Mouse (Mus musculus): ENCODE measurements around the gene Calb2. TPM values are rescaled to one million over a fixed set of nuclear protein-coding genes. Genes with fewer than 3 reads are reported as not detected.

The Calb2 gene
- polyA plus RNA-seq, 1 experiment from 2014 or later = 22.7 TPM

GRCm38 (mm10) chr8:110166270-110166669, 1.7 kb downstream of the Calb2 start:
- no peaks in the 10 kb centered on the region for H3K36me3 ChIP-seq (ENCODE audit: insufficient read depth)
- no peaks in the 10 kb centered on the region for H3K4me1 ChIP-seq (ENCODE audit: insufficient read depth)
- no peak overlapping the region for H3K27ac ChIP-seq (ENCODE audit: low read depth)
- no peak overlapping the region for H3K4me2 ChIP-seq
- H3K4me3 ChIP-seq (ENCODE audit: low read depth, low read length) = no peak overlapping the region
- 62% methylated on average over 8 of the region's 8 CpGs for WGBS
- no peak overlapping the region for H3K9ac ChIP-seq
- no peak for DNase-seq
- no peak for ATAC-seq (ENCODE audit: insufficient read depth)
- TF ChIP-seq CTCF (IDR thresholded peaks at IDR 0.05; ENCODE audit: low read depth) = no peak
- H3K9me3 ChIP-seq (ENCODE audit: low read depth, low read length) = no peaks in the 10 kb centered on the region
- H3K27me3 ChIP-seq (ENCODE audit: insufficient read depth, low read length) = peaks cover 22% of the 10 kb centered on the region

- WGBS = 67% methylated on average over 6 of the region's 6 CpGs
- no peaks in the 10 kb centered on the region for H3K27me3 ChIP-seq (ENCODE audit: insufficient read depth, low read length)
Measured at GRCm38 (mm10) chr8:110162007-110162406, 6.0 kb downstream of the Calb2 start.

GRCm38 (mm10) chr8:110152951-110153350, 15.1 kb downstream of the Calb2 start:
- no peak for DNase-seq
- Histone ChIP-seq H3K9ac (no peak overlapping the region), H3K27me3 (ENCODE audit: insufficient read depth, low read length) (no peaks in the 10 kb centered on the region), H3K27ac (ENCODE audit: low read depth) (no peak overlapping the region), H3K36me3 (ENCODE audit: insufficient read depth) (no peaks in the 10 kb centered on the region), H3K9me3 (ENCODE audit: low read depth, low read length) (no peaks in the 10 kb centered on the region), H3K4me3 (ENCODE audit: low read depth, low read length) (no peak overlapping the region), H3K4me2 (no peak overlapping the region), H3K4me1 (ENCODE audit: insufficient read depth) (no peaks in the 10 kb centered on the region)
- no peak for ATAC-seq (ENCODE audit: insufficient read depth)
- TF ChIP-seq CTCF (IDR thresholded peaks at IDR 0.05; ENCODE audit: low read depth) = no peak
- WGBS = 65% methylated on average over 6 of the region's 6 CpGs

More at GRCm38 (mm10) chr8:110162007-110162406, 6.0 kb downstream of the Calb2 start:
- no peaks in the 10 kb centered on the region for H3K4me1 ChIP-seq (ENCODE audit: insufficient read depth)
- no peak for ATAC-seq (ENCODE audit: insufficient read depth)
- no peak overlapping the region for H3K4me2 ChIP-seq
- DNase-seq = no peak
- H3K27ac ChIP-seq (ENCODE audit: low read depth) = no peak overlapping the region
- no peaks in the 10 kb centered on the region for H3K9me3 ChIP-seq (ENCODE audit: low read depth, low read length)
- H3K9ac ChIP-seq = no peak overlapping the region
- no peak for TF ChIP-seq CTCF (IDR thresholded peaks at IDR 0.05; ENCODE audit: low read depth)
- no peak overlapping the region for H3K4me3 ChIP-seq (ENCODE audit: low read depth, low read length)
- no peaks in the 10 kb centered on the region for H3K36me3 ChIP-seq (ENCODE audit: insufficient read depth)

- TF ChIP-seq CTCF (IDR thresholded peaks at IDR 0.05; ENCODE audit: low read depth) = peak; percentile 91
- no peaks in the 10 kb centered on the region for H3K27me3 ChIP-seq (ENCODE audit: insufficient read depth, low read length)
- H3K9me3 ChIP-seq (ENCODE audit: low read depth, low read length) = no peaks in the 10 kb centered on the region
- no peaks in the 10 kb centered on the region for H3K36me3 ChIP-seq (ENCODE audit: insufficient read depth)
- DNase-seq = peak; percentile 85
- H3K4me3 ChIP-seq (ENCODE audit: low read depth, low read length) = no peak overlapping the region
- no peak overlapping the region for H3K27ac ChIP-seq (ENCODE audit: low read depth)
- 0% methylated on average over 4 of the region's 4 CpGs for WGBS
- H3K9ac ChIP-seq = no peak overlapping the region
- 0 out of 2 replicates have a peak, but pooled peaks cover 3% of the 10 kb centered on the region for H3K4me1 ChIP-seq (ENCODE audit: insufficient read depth)
- H3K4me2 ChIP-seq = no peak overlapping the region
- ATAC-seq (ENCODE audit: insufficient read depth) = no peak; the same call in 1 of the 2 replicates
Measured at GRCm38 (mm10) chr8:110145538-110145937, 22.5 kb downstream of the Calb2 start.

- ATAC-seq (ENCODE audit: insufficient read depth) = no peak
- 65% methylated on average over 4 of the region's 4 CpGs for WGBS
Measured at GRCm38 (mm10) chr8:110140770-110141169, 27.2 kb downstream of the Calb2 start.

GRCm38 (mm10) chr8:110140156-110140555, 27.9 kb downstream of the Calb2 start:
- no peak for TF ChIP-seq CTCF (IDR thresholded peaks at IDR 0.05; ENCODE audit: low read depth)
- H3K36me3 ChIP-seq (ENCODE audit: insufficient read depth) = no peaks in the 10 kb centered on the region
- 69% methylated on average over 3 of the region's 3 CpGs for WGBS
- no peak overlapping the region for H3K4me2 ChIP-seq
- no peaks in the 10 kb centered on the region for H3K27me3 ChIP-seq (ENCODE audit: insufficient read depth, low read length)
- H3K4me1 ChIP-seq (ENCODE audit: insufficient read depth) = no peaks in the 10 kb centered on the region
- H3K9ac ChIP-seq = no peak overlapping the region
- H3K9me3 ChIP-seq (ENCODE audit: low read depth, low read length) = no peaks in the 10 kb centered on the region
- H3K27ac ChIP-seq (ENCODE audit: low read depth) = no peak overlapping the region
- no peak overlapping the region for H3K4me3 ChIP-seq (ENCODE audit: low read depth, low read length)
- no peak for ATAC-seq (ENCODE audit: insufficient read depth)
- DNase-seq = no peak

More at GRCm38 (mm10) chr8:110140770-110141169, 27.2 kb downstream of the Calb2 start:
- no peak for TF ChIP-seq CTCF (IDR thresholded peaks at IDR 0.05; ENCODE audit: low read depth)
- Histone ChIP-seq H3K27me3 (ENCODE audit: insufficient read depth, low read length) (no peaks in the 10 kb centered on the region), H3K4me1 (ENCODE audit: insufficient read depth) (no peaks in the 10 kb centered on the region), H3K9me3 (ENCODE audit: low read depth, low read length) (no peaks in the 10 kb centered on the region), H3K4me2 (no peak overlapping the region), H3K4me3 (ENCODE audit: low read depth, low read length) (no peak overlapping the region), H3K36me3 (ENCODE audit: insufficient read depth) (no peaks in the 10 kb centered on the region), H3K27ac (ENCODE audit: low read depth) (no peak overlapping the region), H3K9ac (no peak overlapping the region)
- no peak for DNase-seq

GRCm38 (mm10) chr8:110135515-110135914, 32.5 kb downstream of the Calb2 start:
- Histone ChIP-seq H3K4me2 (no peak overlapping the region), H3K4me1 (ENCODE audit: insufficient read depth) (no peaks in the 10 kb centered on the region), H3K9me3 (ENCODE audit: low read depth, low read length) (no peaks in the 10 kb centered on the region), H3K4me3 (ENCODE audit: low read depth, low read length) (no peak overlapping the region), H3K27ac (ENCODE audit: low read depth) (no peak overlapping the region), H3K9ac (no peak overlapping the region), H3K36me3 (ENCODE audit: insufficient read depth) (no peaks in the 10 kb centered on the region), H3K27me3 (ENCODE audit: insufficient read depth, low read length) (no peaks in the 10 kb centered on the region)
- DNase-seq = no peak
- ATAC-seq (ENCODE audit: insufficient read depth) = no peak
- no peak for TF ChIP-seq CTCF (IDR thresholded peaks at IDR 0.05; ENCODE audit: low read depth)
- WGBS = 81% methylated on average over 7 of the region's 7 CpGs

- no peak overlapping the region for H3K9ac ChIP-seq
- TF ChIP-seq CTCF (IDR thresholded peaks at IDR 0.05; ENCODE audit: low read depth) = no peak
- DNase-seq = no peak
- no peak overlapping the region for H3K4me3 ChIP-seq (ENCODE audit: low read depth, low read length)
- H3K4me1 ChIP-seq (ENCODE audit: insufficient read depth) = no peaks in the 10 kb centered on the region
- H3K27ac ChIP-seq (ENCODE audit: low read depth) = no peak overlapping the region
- ATAC-seq (ENCODE audit: insufficient read depth) = no peak
- H3K27me3 ChIP-seq (ENCODE audit: insufficient read depth, low read length) = no peaks in the 10 kb centered on the region
- H3K9me3 ChIP-seq (ENCODE audit: low read depth, low read length) = no peaks in the 10 kb centered on the region
- H3K4me2 ChIP-seq = no peak overlapping the region
- H3K36me3 ChIP-seq (ENCODE audit: insufficient read depth) = no peaks in the 10 kb centered on the region
- 85% methylated on average over 8 of the region's 8 CpGs for WGBS
Measured at GRCm38 (mm10) chr8:110134236-110134635, 33.8 kb downstream of the Calb2 start.
